Mouse (Mus musculus) cerebellum, adult 2 months (tissue): Measurements from ENCODE around the gene Inip. TPM values are rescaled to one million over a fixed set of nuclear protein-coding genes. Genes with fewer than 3 reads are reported as not detected.

ENCODE experiments used
- DNase-seq, 2 experiments: peaks; one replicate each; pipeline ENCODE4 v3.0.0; 2021
- H3K27ac ChIP-seq: fragments of 200-500 bp; 2 replicates; pipeline ENCODE4 v1.5.1; 2012; ENCODE audit warnings: low read length, control low read depth, inconsistent platforms; ENCODE audit not compliant: insufficient read depth
- H3K27me3 ChIP-seq: fragments of 200-500 bp; 2 replicates; pipeline ENCODE4 v1.6.1; 2012; ENCODE audit warnings: inconsistent platforms, mild to moderate bottlenecking, low read length, moderate library complexity; ENCODE audit not compliant: control insufficient read depth, insufficient read depth
- H3K4me1 ChIP-seq: fragments of 200-500 bp; 2 replicates; pipeline ENCODE4 v1.6.1; 2011; ENCODE audit warnings: low read length; ENCODE audit not compliant: control insufficient read depth, insufficient read depth
- H3K4me3 ChIP-seq: fragments of 200-500 bp; replicated peaks from 2 replicates; pipeline ENCODE3; 2011; ENCODE audit warnings: mild to moderate bottlenecking, low read depth, low read length, control low read depth; ENCODE audit not compliant: insufficient read depth
- CTCF ChIP-seq: fragments of 200-500 bp; IDR thresholded peaks from 2 replicates; pipeline ENCODE4 v1.5.1; 2011; ENCODE audit warnings: low read depth, mild to moderate bottlenecking, control low read depth, low read length, moderate library complexity, borderline replicate concordance; ENCODE audit not compliant: insufficient read depth
- POLR2A ChIP-seq: fragments of 200-500 bp; IDR thresholded peaks from 2 replicates; pipeline ENCODE4 v1.6.1; 2011; ENCODE audit warnings: low read length, control low read depth, borderline replicate concordance; ENCODE audit not compliant: insufficient read depth
- WGBS: fragments of 180-500 bp; shearing (Covaris S2); methylation state at CpG from one replicate; pipeline ENCODE4 v1.1.7; 2018; 5-methylcytosine and 5-hydroxymethylcytosine counted together
- polyA plus RNA-seq: library from polyadenylated mRNA; depleted of rRNA; stranded (reverse); fragments of >200 nt; gene quantifications from 2 replicates; pipeline ENCODE4 v1.2.3, GENCODE M21; 2012; rRNA removed

Gene Inip
- polyA plus RNA-seq = 22.5 and 23.3 TPM in 2 replicates

GRCm38 (mm10) chr4:59801489-59801888, at the start of gene Inip:
Inip (minus strand) TSS chr4:59801589.
- Histone ChIP-seq H3K4me3 (no peak within 1 kb of the TSS), H3K27me3 (no peaks in the 10 kb centered on the region), H3K27ac (peak within 1 kb of the TSS; percentile 36; the same call in 1 of the 2 replicates), H3K4me1 (no peaks in the 10 kb centered on the region)
- TF ChIP-seq POLR2A (no peak), CTCF (no peak)
- DNase-seq = no peak

- Histone ChIP-seq H3K27me3 (no peaks in the 10 kb centered on the region), H3K27ac (peak overlapping the region; percentile 29), H3K4me3 (no peak overlapping the region), H3K4me1 (peaks cover 36% of the 10 kb centered on the region)
- DNase-seq = peak; percentile 78 to 84
- TF ChIP-seq CTCF (peak; percentile 89), POLR2A (no peak)
- 48% methylated on average over 2 of the region's 2 CpGs for WGBS
Measured at GRCm38 (mm10) chr4:59850181-59850580, 48.8 kb upstream of the Inip start.

GRCm38 (mm10) chr4:59847447-59847846, 46.1 kb upstream of the Inip start:
- Histone ChIP-seq H3K27me3 (no peaks in the 10 kb centered on the region), H3K4me1 (peaks cover 40% of the 10 kb centered on the region), H3K27ac (peak overlapping the region; percentile 85), H3K4me3 (no peak overlapping the region)
- peak; percentile 52 to 82 for DNase-seq
- 7% methylated on average over 5 of the region's 5 CpGs for WGBS
- TF ChIP-seq POLR2A (no peak), CTCF (no peak)

GRCm38 (mm10) chr4:59845245-59845637, 43.9 kb upstream of the Inip start:
- WGBS = 97% methylated on average over 3 of the region's 3 CpGs
- no peak for DNase-seq
- no peak overlapping the region for H3K27ac ChIP-seq

GRCm38 (mm10) chr4:59844460-59845244, 43.3 kb upstream of the Inip start:
- Histone ChIP-seq H3K4me3 (no peak overlapping the region), H3K27me3 (no peaks in the 10 kb centered on the region), H3K4me1 (peaks cover 30% of the 10 kb centered on the region), H3K27ac (no peak overlapping the region)
- 32% methylated on average over 15 of the region's 15 CpGs for WGBS
- peak in 1 of 2 experiments; percentile 18 for DNase-seq
- no peak for TF ChIP-seq CTCF
- TF ChIP-seq POLR2A = no peak

More at GRCm38 (mm10) chr4:59845245-59845637, 43.9 kb upstream of the Inip start:
- TF ChIP-seq CTCF = no peak
- no peak for TF ChIP-seq POLR2A
- H3K4me1 ChIP-seq = peaks cover 34% of the 10 kb centered on the region
- H3K4me3 ChIP-seq = no peak overlapping the region
- no peaks in the 10 kb centered on the region for H3K27me3 ChIP-seq

GRCm38 (mm10) chr4:59837659-59838058, 36.3 kb upstream of the Inip start:
- 46% methylated on average over 7 of the region's 7 CpGs for WGBS
- TF ChIP-seq CTCF (no peak), POLR2A (no peak)
- Histone ChIP-seq H3K4me3 (no peak overlapping the region), H3K27ac (peak overlapping the region; percentile 43), H3K27me3 (no peaks in the 10 kb centered on the region), H3K4me1 (peaks cover 19% of the 10 kb centered on the region)
- peak; percentile 51 to 59 for DNase-seq

GRCm38 (mm10) chr4:59832810-59833209, 31.4 kb upstream of the Inip start:
- peak; percentile 23 to 47 for DNase-seq
- 6% methylated on average over 6 of the region's 6 CpGs for WGBS
- Histone ChIP-seq H3K27me3 (no peaks in the 10 kb centered on the region), H3K4me1 (peaks cover 33% of the 10 kb centered on the region), H3K27ac (no peak overlapping the region; the same call in 1 of the 2 replicates), H3K4me3 (no peak overlapping the region)
- TF ChIP-seq CTCF = no peak
- no peak for TF ChIP-seq POLR2A

- Histone ChIP-seq H3K4me1 (peaks cover 37% of the 10 kb centered on the region), H3K27me3 (no peaks in the 10 kb centered on the region), H3K4me3 (no peak overlapping the region), H3K27ac (no peak overlapping the region)
- no peak for TF ChIP-seq POLR2A
- TF ChIP-seq CTCF = no peak
- DNase-seq = no peak
- 89% methylated on average over 5 of the region's 5 CpGs for WGBS
Measured at GRCm38 (mm10) chr4:59831038-59831437, 29.6 kb upstream of the Inip start.
